Mouse (Mus musculus): ENCODE measurements around the gene Sgk1. TPM values are rescaled to one million over a fixed set of nuclear protein-coding genes. Genes with fewer than 3 reads are reported as not detected.
"Not testable (repeated sequence)": the region's sequence is repeated elsewhere in the genome, so short reads cannot be mapped to it uniquely, and the experiment has no call there.

The Sgk1 gene
- total and polyA plus RNA-seq, 3 experiments = 0.76 to 16.0 (median 4.3) TPM

- Histone ChIP-seq H3K27me3 (replicated peaks) (no peaks in the 10 kb centered on the region), H3K4me1 (ENCODE audit: control insufficient read depth in 1 of 2, insufficient read depth in 2 of 2) (no peaks in the 10 kb centered on the region), H3K9me3 (replicated peaks; ENCODE audit: low read length) (no peaks in the 10 kb centered on the region), H3K4me3 (replicated peaks in 1 of 3; ENCODE audit: low read depth in 2 of 3, low read length in 2 of 3, poor library complexity in 1 of 3) (no peak overlapping the region), H3K9ac (ENCODE audit: insufficient read depth, low read depth) (no peak overlapping the region), H3K27ac (ENCODE audit: insufficient read depth, low read depth) (no peak overlapping the region), H3K4me2 (ENCODE audit: insufficient read depth, low read depth, poor library complexity, severe bottlenecking) (no peak overlapping the region), H3K79me2 (replicated peaks; ENCODE audit: control insufficient read depth, extremely low read depth, insufficient read depth, poor library complexity, severe bottlenecking) (no peaks in the 10 kb centered on the region), H3K36me3 (replicated peaks in 1 of 2; ENCODE audit: control insufficient read depth in 1 of 2, insufficient read depth in 1 of 2, low read length in 1 of 2) (no peaks in the 10 kb centered on the region)
- dilution Hi-C loops (cut with MboI; ENCODE audit: extremely low pct_ligation_motif_present, extremely low pct_unique_long_range_greater_than_20kb, low sequenced_read_pairs) (no loop called here), in situ Hi-C loops (cut with MboI; ENCODE audit: low pct_ligation_motif_present, low pct_unique_long_range_greater_than_20kb, low sequenced_read_pairs) (loop anchor here (10.0 to 25.0 kb wide), 2 partner anchors 103 to 450 kb away; partner anchors contain the start of gene E030030I06Rik)
- TF ChIP-seq MYC (IDR thresholded peaks at IDR 0.05; ENCODE audit: low read depth, low read length) (no peak), CTCF (conservative IDR thresholded peaks at IDR 0.05 in 1 of 2, IDR thresholded peaks at IDR 0.05 in 1 of 2; ENCODE audit: low read depth in 2 of 2, low read length in 2 of 2) (peak; percentile 23 to 69; a peak in 3 of 4 replicates), POLR2A (IDR thresholded peaks at IDR 0.05; ENCODE audit: low read depth, low read length) (no peak), POLR2AphosphoS2 (IDR thresholded peaks at IDR 0.05; ENCODE audit: low read depth, low read length) (no peak), ZMIZ1 (IDR thresholded peaks at IDR 0.05; ENCODE audit: low read depth, low read length) (no peak), NELFE (IDR thresholded peaks at IDR 0.05; ENCODE audit: low read depth, low read length) (no peak), MAX (IDR thresholded peaks at IDR 0.05; ENCODE audit: low read length) (no peak), ZNF384 (IDR thresholded peaks at IDR 0.05; ENCODE audit: low read depth, low read length) (peak; percentile 69), USF1 (IDR thresholded peaks at IDR 0.05; ENCODE audit: low read depth, low read length) (no peak), CHD1 (IDR thresholded peaks at IDR 0.05; ENCODE audit: low read depth, low read length) (no peak), SMC3 (IDR thresholded peaks at IDR 0.05; ENCODE audit: low read depth, low read length) (peak; percentile 55), TCF12 (IDR thresholded peaks at IDR 0.05; ENCODE audit: low read depth, low read length) (no peak), BHLHE40 (IDR thresholded peaks at IDR 0.05; ENCODE audit: low read depth, low read length) (no peak), TBP (conservative IDR thresholded peaks at IDR 0.05; ENCODE audit: low read depth, low read length) (no peak), RAD21 (IDR thresholded peaks at IDR 0.05; ENCODE audit: low read depth, low read length) (peak; percentile 61), ELF1 (IDR thresholded peaks at IDR 0.05; ENCODE audit: low read depth, low read length) (no peak), ETS1 (conservative IDR thresholded peaks at IDR 0.05; ENCODE audit: low read depth, low read length) (no peak), MEF2A (IDR thresholded peaks at IDR 0.05; ENCODE audit: borderline replicate concordance, low read depth, low read length) (no peak)
- DNase-seq (ENCODE audit: extremely low read depth) = peak; percentile 24
These were observed 152.3 kb downstream of the Sgk1 start for GRCm38 (mm10) chr10:22034303-22034702.

- TF ChIP-seq RAD21 (IDR thresholded peaks at IDR 0.05; ENCODE audit: low read depth, low read length) = peak; percentile 42
- peak; percentile 67 for TF ChIP-seq SMC3 (IDR thresholded peaks at IDR 0.05; ENCODE audit: low read depth, low read length)
- TF ChIP-seq CTCF (conservative IDR thresholded peaks at IDR 0.05 in 1 of 2, IDR thresholded peaks at IDR 0.05 in 1 of 2; ENCODE audit: low read depth in 2 of 2, low read length in 2 of 2) = peak; percentile 27 to 63; a peak in 3 of 4 replicates
- H3K9ac ChIP-seq (ENCODE audit: insufficient read depth, low read depth); H3K9me3 ChIP-seq (replicated peaks; ENCODE audit: low read length); H3K79me2 ChIP-seq (replicated peaks; ENCODE audit: control insufficient read depth, extremely low read depth, insufficient read depth, poor library complexity, severe bottlenecking); H3K27me3 ChIP-seq (replicated peaks); H3K36me3 ChIP-seq (replicated peaks in 1 of 2; ENCODE audit: control insufficient read depth in 1 of 2, insufficient read depth in 1 of 2, low read length in 1 of 2); H3K4me3 ChIP-seq (replicated peaks in 1 of 3; ENCODE audit: low read depth in 2 of 3, low read length in 2 of 3, poor library complexity in 1 of 3); H3K27ac ChIP-seq (ENCODE audit: insufficient read depth, low read depth); H3K4me2 ChIP-seq (ENCODE audit: insufficient read depth, low read depth, poor library complexity, severe bottlenecking); H3K4me1 ChIP-seq (ENCODE audit: control insufficient read depth in 1 of 2, insufficient read depth in 2 of 2); dilution Hi-C loops (cut with MboI; ENCODE audit: extremely low pct_ligation_motif_present, extremely low pct_unique_long_range_greater_than_20kb, low sequenced_read_pairs): not testable (repeated sequence)
- in situ Hi-C loops (cut with MboI; ENCODE audit: low pct_ligation_motif_present, low pct_unique_long_range_greater_than_20kb, low sequenced_read_pairs) = loop anchor here (10.0 to 25.0 kb wide), 2 partner anchors 101 to 449 kb away; partner anchors contain the start of gene E030030I06Rik
- DNase-seq (ENCODE audit: extremely low read depth) = peak; percentile 45
These were observed 154.3 kb downstream of the Sgk1 start for GRCm38 (mm10) chr10:22036256-22036655.

Other genes with a start within 250 kb of the Sgk1 start
- gene 4930444G20Rik, start 185.9 kb downstream of the Sgk1 start, total RNA-seq (2012; rRNA removed) = not detected in 2 replicates
- not detected in 2 replicates for gene 4930444G20Rik, start 185.9 kb downstream of the Sgk1 start, total RNA-seq (2014; rRNA removed)
- gene 4930444G20Rik, start 185.9 kb downstream of the Sgk1 start, polyA plus RNA-seq (2012; ENCODE audit: insufficient read length, low read depth) = not detected in 2 replicates

Data from CH12.LX (cell line).